Mouse (Mus musculus): Measurements from ENCODE around the gene Psd4. TPM values are rescaled to one million over a fixed set of nuclear protein-coding genes. Genes with fewer than 3 reads are reported as not detected.

Gene Psd4
- total and polyA plus RNA-seq, 3 experiments: 54.8 to 66.8 (median 55.0) TPM

- no peaks in the 10 kb centered on the region for H3K9me3 ChIP-seq (replicated peaks; ENCODE audit: low read length)
- no peaks in the 10 kb centered on the region for H3K79me2 ChIP-seq (replicated peaks; ENCODE audit: control insufficient read depth, extremely low read depth, insufficient read depth, poor library complexity, severe bottlenecking)
- H3K4me3 ChIP-seq (replicated peaks in 1 of 3; ENCODE audit: low read depth in 2 of 3, low read length in 2 of 3, poor library complexity in 1 of 3): no peak within 1 kb of the TSS
- H3K27ac ChIP-seq (ENCODE audit: insufficient read depth, low read depth): no peak within 1 kb of the TSS
- H3K27me3 ChIP-seq (replicated peaks): no peaks in the 10 kb centered on the region
- H3K9ac ChIP-seq (ENCODE audit: insufficient read depth, low read depth): no peak within 1 kb of the TSS
- dilution Hi-C loops (cut with MboI; ENCODE audit: extremely low pct_ligation_motif_present, extremely low pct_unique_long_range_greater_than_20kb, low sequenced_read_pairs): no loop called here
- no peak for DNase-seq (ENCODE audit: extremely low read depth)
- no peak for TF ChIP-seq BHLHE40 (IDR thresholded peaks at IDR 0.05; ENCODE audit: low read depth, low read length)
- peaks cover 5 to 31% of the 10 kb centered on the region in 2 experiments for H3K4me1 ChIP-seq (ENCODE audit: control insufficient read depth in 1 of 2, insufficient read depth in 2 of 2)
- no peaks in the 10 kb centered on the region for H3K36me3 ChIP-seq (replicated peaks in 1 of 2; ENCODE audit: control insufficient read depth in 1 of 2, insufficient read depth in 1 of 2, low read length in 1 of 2)
- in situ Hi-C loops (cut with MboI; ENCODE audit: low pct_ligation_motif_present, low pct_unique_long_range_greater_than_20kb, low sequenced_read_pairs): no loop called here
- no peak within 1 kb of the TSS for H3K4me2 ChIP-seq (ENCODE audit: insufficient read depth, low read depth, poor library complexity, severe bottlenecking)
Measured at GRCm38 (mm10) chr2:24336545-24336944, 30.8 kb upstream of the Psd4 start, which contains the start of gene Il1rn. Gene Il1rn, plus strand, starts transcription at chr2:24336853.

GRCm38 (mm10) chr2:24341395-24341885, 25.9 kb upstream of the Psd4 start:
- DNase-seq (ENCODE audit: extremely low read depth): no peak
- Histone ChIP-seq H3K9ac (ENCODE audit: insufficient read depth, low read depth) (peak overlapping the region; percentile 61; the same call in 1 of the 2 replicates), H3K4me1 (ENCODE audit: control insufficient read depth in 1 of 2, insufficient read depth in 2 of 2) (peaks cover 12 to 19% of the 10 kb centered on the region in 2 experiments), H3K79me2 (replicated peaks; ENCODE audit: control insufficient read depth, extremely low read depth, insufficient read depth, poor library complexity, severe bottlenecking) (no peaks in the 10 kb centered on the region), H3K36me3 (replicated peaks in 1 of 2; ENCODE audit: control insufficient read depth in 1 of 2, insufficient read depth in 1 of 2, low read length in 1 of 2) (no peaks in the 10 kb centered on the region), H3K27ac (ENCODE audit: insufficient read depth, low read depth) (no peak overlapping the region), H3K4me3 (replicated peaks in 1 of 3; ENCODE audit: low read depth in 2 of 3, low read length in 2 of 3, poor library complexity in 1 of 3) (peak overlapping the region in 1 of 3 experiments; percentile 4), H3K4me2 (ENCODE audit: insufficient read depth, low read depth, poor library complexity, severe bottlenecking) (peak overlapping the region; percentile 42; the same call in 1 of the 2 replicates), H3K27me3 (replicated peaks) (no peaks in the 10 kb centered on the region), H3K9me3 (replicated peaks; ENCODE audit: low read length) (no peaks in the 10 kb centered on the region)
- TF ChIP-seq CTCF (conservative IDR thresholded peaks at IDR 0.05 in 1 of 2, IDR thresholded peaks at IDR 0.05 in 1 of 2; ENCODE audit: low read depth in 2 of 2, low read length in 2 of 2) (no peak), E2F4 (IDR thresholded peaks at IDR 0.05; ENCODE audit: insufficient replicate concordance, low read depth, low read length) (no peak), GABPA (IDR thresholded peaks at IDR 0.05; ENCODE audit: insufficient replicate concordance, low read depth, low read length) (no peak), CHD2 (IDR thresholded peaks at IDR 0.05; ENCODE audit: low read length) (no peak), MAZ (IDR thresholded peaks at IDR 0.05; ENCODE audit: low read depth, low read length) (no peak), POLR2A (IDR thresholded peaks at IDR 0.05; ENCODE audit: low read depth, low read length) (no peak), CHD1 (IDR thresholded peaks at IDR 0.05; ENCODE audit: low read depth, low read length) (no peak), MYC (IDR thresholded peaks at IDR 0.05; ENCODE audit: low read depth, low read length) (0 out of 2 replicates have a peak, but pooled peaks have one; percentile 8), ZC3H11A (IDR thresholded peaks at IDR 0.05; ENCODE audit: low read depth, low read length) (no peak), SMC3 (IDR thresholded peaks at IDR 0.05; ENCODE audit: low read depth, low read length) (no peak), HCFC1 (IDR thresholded peaks at IDR 0.05; ENCODE audit: low read depth, low read length) (no peak), MAFK (IDR thresholded peaks at IDR 0.05; ENCODE audit: insufficient replicate concordance, low read length) (no peak), UBTF (IDR thresholded peaks at IDR 0.05; ENCODE audit: low read depth, low read length) (no peak), BHLHE40 (IDR thresholded peaks at IDR 0.05; ENCODE audit: low read depth, low read length) (peak; percentile 82)
- in situ Hi-C loops (cut with MboI; ENCODE audit: low pct_ligation_motif_present, low pct_unique_long_range_greater_than_20kb, low sequenced_read_pairs): no loop called here
- dilution Hi-C loops (cut with MboI; ENCODE audit: extremely low pct_ligation_motif_present, extremely low pct_unique_long_range_greater_than_20kb, low sequenced_read_pairs): no loop called here

Data from CH12.LX (cell line).